Mouse (Mus musculus) CH12.LX (cell line): ENCODE measurements around the gene Trio. TPM values are rescaled to one million over a fixed set of nuclear protein-coding genes. Genes with fewer than 3 reads are reported as not detected.

Experiments used
- DNase-seq: peaks from one replicate; pipeline ENCODE4 v3.0.0-alpha.2; 2013; ENCODE audit errors: extremely low read depth
- H3K27ac ChIP-seq: 2 replicates; pipeline ENCODE4 v1.5.1; 2012; ENCODE audit warnings: low read depth, mild to moderate bottlenecking, control low read depth, moderate library complexity; ENCODE audit not compliant: insufficient read depth
- H3K27me3 ChIP-seq: replicated peaks from 2 replicates; pipeline ENCODE3; 2012; ENCODE audit warnings: inconsistent platforms
- H3K36me3 ChIP-seq, 2 experiments: replicated peaks in 1 of 2; 2 replicates each; pipeline versions ENCODE3 to v1.6.1; 2012; ENCODE audit warnings: inconsistent platforms in 1 of 2, low read length in 1 of 2, mild to moderate bottlenecking in 1 of 2, mixed read lengths in 1 of 2, moderate library complexity in 1 of 2; ENCODE audit not compliant: control insufficient read depth in 1 of 2, insufficient read depth in 1 of 2
- H3K4me1 ChIP-seq, 2 experiments: 2 replicates each; pipeline ENCODE4 v1.6.1; 2012; ENCODE audit warnings: inconsistent platforms in 1 of 2, moderate library complexity in 1 of 2; ENCODE audit not compliant: insufficient read depth in 2 of 2, control insufficient read depth in 1 of 2
- H3K4me2 ChIP-seq: 2 replicates; pipeline ENCODE4 v1.6.1; 2012; ENCODE audit warnings: low read depth, mild to moderate bottlenecking, control low read depth; ENCODE audit not compliant: poor library complexity, insufficient read depth, severe bottlenecking
- H3K4me3 ChIP-seq, 3 experiments: fragments of 150-350 bp in 1 of 3; sonication (generic) in 1 of 3; replicated peaks in 1 of 3; 2 replicates each; pipeline versions ENCODE3 to v1.5.1; 2011 to 2012; ENCODE audit warnings: low read depth in 2 of 3, low read length in 2 of 3, mild to moderate bottlenecking in 2 of 3, moderate library complexity in 2 of 3, control low read depth in 1 of 3, improper control_type of control experiment in 1 of 3, inconsistent platforms in 1 of 3, mixed read lengths in 1 of 3; ENCODE audit not compliant: poor library complexity in 1 of 3
- H3K79me2 ChIP-seq: replicated peaks from 2 replicates; pipeline ENCODE4 v1.6.1; 2012; ENCODE audit warnings: mild to moderate bottlenecking, moderate library complexity; ENCODE audit not compliant: control insufficient read depth, poor library complexity, insufficient read depth, severe bottlenecking; ENCODE audit errors: extremely low read depth
- H3K9ac ChIP-seq: 2 replicates; pipeline ENCODE4 v1.6.1; 2012; ENCODE audit warnings: low read depth, mild to moderate bottlenecking, control low read depth, moderate library complexity; ENCODE audit not compliant: insufficient read depth
- H3K9me3 ChIP-seq: replicated peaks from 2 replicates; pipeline ENCODE3; 2012; ENCODE audit warnings: low read length, inconsistent platforms, mixed read lengths
- CHD2 ChIP-seq: IDR thresholded peaks from 2 replicates; pipeline ENCODE4 v1.6.1; 2011; ENCODE audit warnings: low read length, improper control_type of control experiment
- E2F4 ChIP-seq: IDR thresholded peaks from 2 replicates; pipeline ENCODE4 v1.6.1; 2011; ENCODE audit warnings: low read depth, low read length, improper control_type of control experiment; ENCODE audit not compliant: insufficient replicate concordance
- EP300 ChIP-seq: IDR thresholded peaks from 2 replicates; pipeline ENCODE4 v1.6.1; 2011; ENCODE audit warnings: low read length, improper control_type of control experiment
- GABPA ChIP-seq: IDR thresholded peaks from 2 replicates; pipeline ENCODE4 v1.6.1; 2012; ENCODE audit warnings: low read depth, low read length, improper control_type of control experiment, inconsistent platforms; ENCODE audit not compliant: insufficient replicate concordance
- HCFC1 ChIP-seq: IDR thresholded peaks from 2 replicates; pipeline ENCODE4 v1.6.1; 2012; ENCODE audit warnings: low read depth, mild to moderate bottlenecking, inconsistent platforms, low read length, improper control_type of control experiment
- JUND ChIP-seq: conservative IDR thresholded peaks from 2 replicates; pipeline ENCODE4 v1.6.1; 2011; ENCODE audit warnings: low read depth, low read length, improper control_type of control experiment
- MAFK ChIP-seq: IDR thresholded peaks from 2 replicates; pipeline ENCODE4 v1.6.1; 2011; ENCODE audit warnings: low read length, improper control_type of control experiment; ENCODE audit not compliant: insufficient replicate concordance
- MAX ChIP-seq: IDR thresholded peaks from 2 replicates; pipeline ENCODE4 v1.6.1; 2011; ENCODE audit warnings: low read length, improper control_type of control experiment
- MAZ ChIP-seq: IDR thresholded peaks from 2 replicates; pipeline ENCODE4 v1.6.1; 2012; ENCODE audit warnings: low read depth, mild to moderate bottlenecking, inconsistent platforms, low read length, improper control_type of control experiment, moderate library complexity
- MXI1 ChIP-seq: IDR thresholded peaks from 2 replicates; pipeline ENCODE4 v1.6.1; 2011; ENCODE audit warnings: mild to moderate bottlenecking, low read depth, low read length, improper control_type of control experiment
- NELFE ChIP-seq: IDR thresholded peaks from 2 replicates; pipeline ENCODE4 v1.6.1; 2011; ENCODE audit warnings: low read depth, low read length, improper control_type of control experiment
- NRF1 ChIP-seq: IDR thresholded peaks from 2 replicates; pipeline ENCODE4 v1.6.1; 2014; ENCODE audit warnings: low read depth, mild to moderate bottlenecking, inconsistent platforms, low read length, improper control_type of control experiment, moderate library complexity
- POLR2A ChIP-seq: IDR thresholded peaks from 2 replicates; pipeline ENCODE4 v1.6.1; 2011; ENCODE audit warnings: low read depth, mild to moderate bottlenecking, improper control_type of control experiment, low read length
- RAD21 ChIP-seq: IDR thresholded peaks from 2 replicates; pipeline ENCODE4 v1.6.1; 2011; ENCODE audit warnings: low read depth, mild to moderate bottlenecking, low read length, improper control_type of control experiment, moderate library complexity
- RCOR1 ChIP-seq: conservative IDR thresholded peaks from 2 replicates; pipeline ENCODE4 v1.6.1; 2012; ENCODE audit warnings: low read depth, mild to moderate bottlenecking, inconsistent platforms, low read length, improper control_type of control experiment
- SIN3A ChIP-seq: IDR thresholded peaks from 2 replicates; pipeline ENCODE4 v1.6.1; 2012; ENCODE audit warnings: low read length, improper control_type of control experiment, inconsistent platforms
- SMC3 ChIP-seq: IDR thresholded peaks from 2 replicates; pipeline ENCODE4 v1.6.1; 2011; ENCODE audit warnings: low read depth, low read length, improper control_type of control experiment
- TCF12 ChIP-seq: IDR thresholded peaks from 2 replicates; pipeline ENCODE4 v1.6.1; 2014; ENCODE audit warnings: low read depth, mild to moderate bottlenecking, inconsistent platforms, low read length, improper control_type of control experiment
- UBTF ChIP-seq: IDR thresholded peaks from 2 replicates; pipeline ENCODE4 v1.6.1; 2012; ENCODE audit warnings: low read depth, mild to moderate bottlenecking, inconsistent platforms, low read length, improper control_type of control experiment, moderate library complexity
- ZC3H11A ChIP-seq: IDR thresholded peaks from 2 replicates; pipeline ENCODE4 v1.6.1; 2012; ENCODE audit warnings: low read depth, mild to moderate bottlenecking, inconsistent platforms, low read length, improper control_type of control experiment
- ZKSCAN1 ChIP-seq: IDR thresholded peaks from 2 replicates; pipeline ENCODE4 v1.6.1; 2012; ENCODE audit warnings: low read depth, inconsistent platforms, low read length, improper control_type of control experiment, borderline replicate concordance
- ZNF384 ChIP-seq: IDR thresholded peaks from 2 replicates; pipeline ENCODE4 v1.6.1; 2012; ENCODE audit warnings: low read depth, low read length, improper control_type of control experiment, inconsistent platforms
- dilution Hi-C: fragments of 300-500 bp; cut with MboI; formaldehyde crosslinking; loops from 2 replicates; pipeline ENCODE4 v1.14.3; 2020; ENCODE audit warnings: low sequenced_read_pairs; ENCODE audit not compliant: extremely low pct_unique_long_range_greater_than_20kb, extremely low pct_ligation_motif_present
- in situ Hi-C: fragments of 300-500 bp; cut with MboI; formaldehyde crosslinking; loops from 3 replicates; pipeline ENCODE4 v1.14.3; 2019; ENCODE audit warnings: low sequenced_read_pairs, low pct_ligation_motif_present, low pct_unique_long_range_greater_than_20kb, mixed read lengths
- polyA plus RNA-seq: library from polyadenylated mRNA; unstranded; fragments of >175 nt; gene quantifications from 2 replicates; pipeline ENCODE4 v1.2.1, GENCODE M21; 2012; ENCODE audit warnings: low read depth; ENCODE audit not compliant: insufficient read length
- total RNA-seq, 2 experiments: library from RNA; depleted of rRNA; stranded (reverse); fragments of 300-350 nt in 1 of 2; fragments of >200 nt in 1 of 2; gene quantifications; 2 replicates each; pipeline ENCODE4 v1.2.3; 2012 to 2014

Gene Trio
- total and polyA plus RNA-seq, 3 experiments: 3.9 to 17.5 (median 4.3) TPM

DNA sequence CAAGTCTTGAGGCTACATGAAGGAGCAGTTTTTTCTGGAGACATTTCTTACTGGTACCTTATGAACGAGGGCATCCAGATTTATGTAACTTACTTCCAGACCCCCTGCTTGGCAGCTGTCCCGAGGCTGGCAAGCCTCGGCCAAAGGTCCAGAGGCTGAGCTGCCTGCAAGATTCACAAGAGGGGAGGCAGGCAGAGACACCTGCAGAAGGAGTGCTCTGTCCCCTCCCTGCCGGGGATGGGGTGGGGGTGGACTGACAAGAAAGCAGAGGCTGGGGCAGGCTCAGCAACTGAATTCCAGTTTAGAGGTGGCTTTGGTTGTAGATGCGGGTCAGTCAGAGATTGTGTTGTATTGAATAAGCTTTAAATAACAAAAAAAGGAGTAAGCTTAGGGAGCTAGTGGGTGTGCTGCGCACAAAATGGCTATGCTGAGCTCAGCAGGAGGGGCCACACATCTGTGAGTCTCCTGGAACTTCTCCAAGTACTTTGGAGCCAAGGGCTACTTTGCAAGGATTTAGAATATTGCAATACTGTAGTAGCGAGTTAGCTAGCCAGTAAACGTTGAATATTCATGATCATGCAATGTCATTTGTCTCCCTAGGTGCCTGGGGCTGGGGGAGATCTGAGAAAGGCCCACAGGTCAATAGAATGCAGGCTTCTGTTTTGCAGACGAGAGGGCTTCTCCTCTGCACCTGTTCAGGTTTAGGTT, 15.7 kb upstream of the Trio start:
- DNase-seq: no peak
- Histone ChIP-seq H3K9me3 (no peaks in the 10 kb centered on the region), H3K27ac (no peak overlapping the region), H3K4me3 (no peak overlapping the region), H3K9ac (no peak overlapping the region), H3K4me2 (no peak overlapping the region), H3K27me3 (no peaks in the 10 kb centered on the region), H3K4me1 (no peaks in the 10 kb centered on the region), H3K36me3 (no peaks in the 10 kb centered on the region), H3K79me2 (no peaks in the 10 kb centered on the region)
- dilution Hi-C loops: no loop called here
- in situ Hi-C loops: no loop called here
- TF ChIP-seq E2F4 (no peak), NRF1 (no peak), ZKSCAN1 (no peak), MAZ (no peak), CHD2 (no peak), TCF12 (no peak), EP300 (no peak), GABPA (no peak), POLR2A (no peak), RAD21 (no peak), JUND (no peak), MAFK (no peak), RCOR1 (no peak), UBTF (no peak)

GRCm38 (mm10) chr15:28037651-28038050, 12.0 kb upstream of the Trio start:
- TF ChIP-seq SMC3: no peak
- no peak for TF ChIP-seq JUND
- TF ChIP-seq CHD2: no peak
- TF ChIP-seq NELFE: no peak
- no peak for TF ChIP-seq ZNF384
- no peak for TF ChIP-seq HCFC1
- no peak for TF ChIP-seq MXI1
- no peak for TF ChIP-seq ZC3H11A
- no peak for TF ChIP-seq SIN3A
- no peak for TF ChIP-seq MAX
- dilution Hi-C loops: no loop called here
- no peak overlapping the region for H3K27ac ChIP-seq
- no peak overlapping the region for H3K4me3 ChIP-seq
- H3K9ac ChIP-seq: no peak overlapping the region
- H3K27me3 ChIP-seq: no peaks in the 10 kb centered on the region
- no peak for DNase-seq
- H3K36me3 ChIP-seq: no peaks in the 10 kb centered on the region
- no peak overlapping the region for H3K4me2 ChIP-seq
- H3K4me1 ChIP-seq: no peaks in the 10 kb centered on the region
- in situ Hi-C loops: no loop called here
- no peaks in the 10 kb centered on the region for H3K9me3 ChIP-seq
- H3K79me2 ChIP-seq: no peaks in the 10 kb centered on the region
